Mouse (Mus musculus): ENCODE data around the gene 2900011O08Rik. TPM values are rescaled to one million over a fixed set of nuclear protein-coding genes. Genes with fewer than 3 reads are reported as not detected.

The 2900011O08Rik gene
- polyA plus RNA-seq, 1 experiment, result 0.43 TPM

DNA sequence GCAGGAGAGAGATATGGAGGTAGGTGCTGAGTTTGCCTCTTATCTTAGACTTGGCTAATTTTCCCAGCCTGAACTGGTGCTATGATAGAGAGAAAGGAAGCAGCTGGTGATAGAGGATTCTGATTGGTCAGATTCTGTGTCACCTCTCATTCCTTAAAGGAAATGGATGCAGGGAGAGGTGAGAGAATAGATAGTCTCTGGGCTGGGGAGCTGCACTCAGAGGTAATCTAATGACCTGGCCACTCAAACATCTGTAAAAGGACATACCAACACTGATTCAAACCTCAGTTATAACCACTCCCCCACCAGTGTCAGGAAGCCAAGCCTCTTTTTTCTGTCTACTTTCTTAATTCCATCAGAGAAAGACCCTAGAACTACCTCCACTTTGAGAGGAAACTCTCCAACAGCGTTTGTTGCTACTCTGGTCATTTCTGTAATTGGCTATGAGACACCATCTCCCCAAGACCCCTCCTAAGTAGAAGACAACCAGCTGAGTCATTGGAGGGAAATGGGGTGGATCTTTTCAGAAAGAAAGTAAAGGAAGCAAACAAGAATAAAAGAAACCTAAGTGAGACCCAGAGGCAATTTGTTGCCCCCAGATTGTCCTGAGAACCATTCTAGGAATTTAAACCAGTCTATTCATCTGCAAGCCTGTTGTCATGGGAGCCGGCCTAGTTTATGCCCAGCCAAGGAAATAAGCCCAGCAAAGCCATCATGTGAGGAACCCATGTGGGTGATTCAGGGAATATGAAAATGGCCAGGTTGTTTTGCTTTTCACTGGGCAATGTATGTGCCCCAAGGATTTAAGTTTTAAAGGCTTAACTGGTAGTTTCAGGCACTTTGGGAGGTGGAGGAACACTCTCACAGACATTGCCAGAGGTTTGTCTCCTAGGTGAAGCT is 38.9 kb downstream of the 2900011O08Rik start:
- Histone ChIP-seq H3K36me3 (replicated peaks; ENCODE audit: low read length) (no peaks in the 10 kb centered on the region), H3K4me3 (replicated peaks) (no peak overlapping the region), H3K27me3 (replicated peaks) (peaks cover 2% of the 10 kb centered on the region), H3K4me1 (peaks cover 14% of the 10 kb centered on the region; the same call in 1 of the 2 replicates), H3K9me3 (no peaks in the 10 kb centered on the region)
- no peak for TF ChIP-seq GATA1 (IDR thresholded peaks at IDR 0.05; ENCODE audit: borderline replicate concordance, low read length)
- TF ChIP-seq FLI1 (IDR thresholded peaks at IDR 0.05; ENCODE audit: low read length), result no peak

DNA sequence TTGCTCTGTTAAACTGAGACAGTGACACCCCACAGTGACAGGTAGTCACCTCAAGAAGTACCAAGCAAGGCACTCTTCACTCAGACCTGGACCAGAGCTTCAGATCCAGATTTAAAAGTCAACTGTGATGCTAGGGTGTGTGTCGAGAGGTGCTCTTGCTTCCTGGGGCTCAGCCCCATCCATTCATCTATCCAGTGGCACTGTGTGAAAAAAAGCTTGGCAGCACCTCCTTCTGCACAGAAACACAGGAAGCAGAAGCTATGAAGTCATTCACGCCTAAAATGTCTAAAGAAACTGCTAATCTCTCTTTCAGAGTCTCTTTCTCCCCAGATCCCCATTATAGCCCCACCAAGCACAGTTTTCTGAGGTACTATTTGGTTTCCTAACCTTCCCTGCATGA is 42.7 kb downstream of the 2900011O08Rik start:
- H3K27me3 ChIP-seq (replicated peaks), result peaks cover 2% of the 10 kb centered on the region
- TF ChIP-seq FLI1 (IDR thresholded peaks at IDR 0.05; ENCODE audit: low read length) (no peak), GATA1 (IDR thresholded peaks at IDR 0.05; ENCODE audit: borderline replicate concordance, low read length) (no peak)
- no peaks in the 10 kb centered on the region for H3K36me3 ChIP-seq (replicated peaks; ENCODE audit: low read length)

DNA sequence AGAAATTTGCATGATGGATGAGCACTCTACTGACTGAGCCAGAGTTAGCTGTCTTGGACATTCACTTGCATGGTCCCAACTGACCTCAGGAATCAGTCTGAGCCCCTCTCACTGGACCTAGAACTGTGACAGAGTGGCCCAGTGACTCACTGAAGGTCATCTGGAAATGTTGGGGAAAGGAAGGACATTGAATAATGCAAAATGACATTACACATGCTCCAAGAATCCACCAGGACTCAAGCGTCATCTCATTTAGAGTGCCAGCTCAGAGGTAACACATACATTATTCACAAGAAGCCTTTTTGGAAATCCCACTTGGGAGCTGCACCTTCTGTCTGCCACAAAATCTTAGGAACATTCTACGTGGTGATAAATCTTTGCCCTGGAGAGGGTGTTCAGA is 43.4 kb downstream of the 2900011O08Rik start:
- H3K4me3 ChIP-seq (replicated peaks), result no peak overlapping the region
- TF ChIP-seq FLI1 (IDR thresholded peaks at IDR 0.05; ENCODE audit: low read length), result no peak
- TF ChIP-seq GATA1 (IDR thresholded peaks at IDR 0.05; ENCODE audit: borderline replicate concordance, low read length), result no peak
- H3K36me3 ChIP-seq (replicated peaks; ENCODE audit: low read length), result no peaks in the 10 kb centered on the region
- H3K27me3 ChIP-seq (replicated peaks), result peaks cover 2% of the 10 kb centered on the region
- peaks cover 11% of the 10 kb centered on the region; the same call in 1 of the 2 replicates for H3K4me1 ChIP-seq
- no peaks in the 10 kb centered on the region for H3K9me3 ChIP-seq

More for the DNA sequence above, 42.7 kb downstream of the 2900011O08Rik start:
- Histone ChIP-seq H3K9me3 (no peaks in the 10 kb centered on the region), H3K4me3 (replicated peaks) (no peak overlapping the region), H3K4me1 (peaks cover 11% of the 10 kb centered on the region; the same call in 1 of the 2 replicates)

DNA sequence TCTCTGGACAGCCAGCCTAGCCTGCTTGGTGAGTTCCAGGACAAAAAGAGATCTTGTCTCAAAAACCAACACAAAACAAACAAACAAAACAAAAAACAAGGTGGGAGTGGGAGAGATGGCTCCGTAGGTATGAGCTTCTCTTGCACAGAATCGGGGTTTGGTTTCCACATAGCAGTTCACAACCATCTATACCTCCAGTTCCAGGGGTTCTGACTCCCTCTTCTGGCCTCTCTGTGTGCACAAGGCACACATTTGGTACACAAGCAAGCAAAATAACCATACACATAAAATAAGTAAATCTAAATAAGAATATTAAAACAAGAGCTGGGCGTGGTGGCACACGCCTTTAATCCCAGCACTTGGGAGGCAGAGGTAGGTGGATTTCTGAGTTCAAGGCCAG is 44.2 kb downstream of the 2900011O08Rik start:
- no peak for TF ChIP-seq GATA1 (IDR thresholded peaks at IDR 0.05; ENCODE audit: borderline replicate concordance, low read length)
- TF ChIP-seq FLI1 (IDR thresholded peaks at IDR 0.05; ENCODE audit: low read length), result no peak
- Histone ChIP-seq H3K4me1 (peaks cover 11% of the 10 kb centered on the region; the same call in 1 of the 2 replicates), H3K36me3 (replicated peaks; ENCODE audit: low read length) (no peaks in the 10 kb centered on the region), H3K4me3 (replicated peaks) (no peak overlapping the region), H3K27me3 (replicated peaks) (peaks cover 2% of the 10 kb centered on the region), H3K9me3 (no peaks in the 10 kb centered on the region)

DNA sequence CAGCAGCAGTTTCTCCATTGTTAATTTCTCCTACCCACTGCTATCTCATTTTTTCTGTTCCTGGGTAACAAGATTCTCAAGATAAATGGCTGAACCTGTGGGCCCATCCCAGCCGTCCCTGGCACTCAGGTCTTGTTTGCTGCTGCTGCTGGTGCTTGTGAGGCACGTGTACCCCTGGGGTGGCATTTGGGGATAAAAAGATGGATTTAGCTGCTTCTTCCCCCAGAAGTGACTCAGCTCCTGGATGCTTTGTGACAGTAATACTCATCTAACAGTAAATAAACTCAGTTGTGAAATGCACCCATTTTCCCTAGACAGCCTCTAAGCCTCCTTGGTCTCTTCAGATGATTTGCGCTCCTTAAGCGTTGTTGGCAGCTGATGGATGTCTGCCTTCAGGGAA is 46.7 kb downstream of the 2900011O08Rik start:
- Histone ChIP-seq H3K36me3 (replicated peaks; ENCODE audit: low read length) (no peaks in the 10 kb centered on the region), H3K4me3 (replicated peaks) (no peak overlapping the region), H3K27me3 (replicated peaks) (no peaks in the 10 kb centered on the region), H3K9me3 (no peaks in the 10 kb centered on the region), H3K4me1 (peaks cover 11% of the 10 kb centered on the region; the same call in 1 of the 2 replicates)
- TF ChIP-seq GATA1 (IDR thresholded peaks at IDR 0.05; ENCODE audit: borderline replicate concordance, low read length), result no peak
- TF ChIP-seq FLI1 (IDR thresholded peaks at IDR 0.05; ENCODE audit: low read length), result no peak

DNA sequence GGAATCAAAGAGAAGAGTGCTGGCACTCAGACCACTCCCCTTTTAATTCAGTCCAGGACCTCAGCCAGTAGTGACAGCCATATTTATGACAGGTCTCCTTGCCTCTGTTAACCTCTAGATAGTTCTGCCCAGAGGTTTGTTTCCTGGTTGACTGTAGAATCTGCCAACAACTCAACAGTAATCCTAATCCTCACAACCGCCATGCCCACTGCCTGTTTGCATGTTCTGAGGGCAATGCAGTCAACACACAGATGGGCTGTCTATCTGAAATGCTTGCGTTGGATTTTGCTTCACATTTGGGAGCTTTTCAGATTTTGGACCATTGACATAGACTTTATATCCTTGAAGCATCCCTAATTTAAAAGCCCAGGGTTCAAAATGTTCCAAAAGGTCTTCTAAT is 56.0 kb downstream of the 2900011O08Rik start:
- Histone ChIP-seq H3K4me1 (no peaks in the 10 kb centered on the region), H3K27me3 (replicated peaks) (peaks cover 10% of the 10 kb centered on the region), H3K9me3 (no peaks in the 10 kb centered on the region), H3K4me3 (replicated peaks) (no peak overlapping the region), H3K36me3 (replicated peaks; ENCODE audit: low read length) (no peaks in the 10 kb centered on the region)
- no peak for TF ChIP-seq GATA1 (IDR thresholded peaks at IDR 0.05; ENCODE audit: borderline replicate concordance, low read length)
- no peak for TF ChIP-seq FLI1 (IDR thresholded peaks at IDR 0.05; ENCODE audit: low read length)

DNA sequence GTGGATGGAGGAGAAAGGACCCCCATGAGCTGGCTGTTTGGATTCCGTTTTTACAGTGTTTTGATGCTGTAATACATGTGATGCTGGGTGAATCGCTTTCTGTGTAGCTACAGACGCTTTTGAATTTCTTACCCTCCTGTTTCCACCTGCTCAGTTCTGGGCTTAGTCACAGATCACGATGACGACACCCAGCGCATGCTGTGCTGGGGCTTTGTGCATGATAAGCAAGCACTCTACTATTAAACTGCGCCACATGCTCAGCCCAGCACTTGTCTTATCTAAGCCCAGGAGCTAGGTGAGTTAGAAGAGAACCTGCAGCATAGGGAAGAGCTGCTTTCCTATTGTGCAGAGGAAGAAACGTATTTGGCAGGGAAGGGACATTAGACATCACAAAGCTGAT is 58.3 kb downstream of the 2900011O08Rik start:
- H3K27me3 ChIP-seq (replicated peaks), result peaks cover 16% of the 10 kb centered on the region
- H3K4me3 ChIP-seq (replicated peaks), result no peak overlapping the region
- no peaks in the 10 kb centered on the region for H3K4me1 ChIP-seq
- TF ChIP-seq FLI1 (IDR thresholded peaks at IDR 0.05; ENCODE audit: low read length) (no peak), GATA1 (IDR thresholded peaks at IDR 0.05; ENCODE audit: borderline replicate concordance, low read length) (no peak)
- no peaks in the 10 kb centered on the region for H3K36me3 ChIP-seq (replicated peaks; ENCODE audit: low read length)
- H3K9me3 ChIP-seq, result no peaks in the 10 kb centered on the region

DNA sequence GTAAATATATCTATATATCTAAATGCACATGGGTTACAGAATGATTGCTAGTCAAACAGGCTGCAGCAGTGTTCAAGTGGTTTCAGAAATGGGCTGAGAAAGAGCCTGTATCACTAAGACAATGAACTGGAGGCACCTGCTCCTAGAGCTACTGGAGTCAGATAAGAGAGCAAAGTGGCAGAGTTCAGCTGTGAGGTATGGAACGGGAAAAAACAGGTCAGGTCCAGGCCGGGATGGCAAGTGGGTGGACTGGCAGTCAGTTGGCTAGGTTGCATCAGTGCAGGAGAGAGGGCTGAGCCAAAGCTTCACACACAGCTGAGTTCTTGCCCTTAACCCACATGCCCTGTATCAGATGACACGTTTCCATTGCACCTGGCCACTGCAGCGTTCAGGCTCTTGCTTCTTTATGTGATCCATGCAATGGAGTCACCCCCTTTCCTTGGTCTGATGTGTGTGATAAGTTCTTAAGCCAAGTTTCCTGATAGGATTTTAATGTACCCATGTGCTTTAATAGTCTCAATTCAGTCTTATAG is 59.9 kb downstream of the 2900011O08Rik start:
- Histone ChIP-seq H3K4me3 (replicated peaks) (no peak overlapping the region), H3K4me1 (no peaks in the 10 kb centered on the region), H3K9me3 (no peaks in the 10 kb centered on the region), H3K36me3 (replicated peaks; ENCODE audit: low read length) (no peaks in the 10 kb centered on the region), H3K27me3 (replicated peaks) (peaks cover 17% of the 10 kb centered on the region)
- TF ChIP-seq GATA1 (IDR thresholded peaks at IDR 0.05; ENCODE audit: borderline replicate concordance, low read length) (no peak), FLI1 (IDR thresholded peaks at IDR 0.05; ENCODE audit: low read length) (no peak)

DNA sequence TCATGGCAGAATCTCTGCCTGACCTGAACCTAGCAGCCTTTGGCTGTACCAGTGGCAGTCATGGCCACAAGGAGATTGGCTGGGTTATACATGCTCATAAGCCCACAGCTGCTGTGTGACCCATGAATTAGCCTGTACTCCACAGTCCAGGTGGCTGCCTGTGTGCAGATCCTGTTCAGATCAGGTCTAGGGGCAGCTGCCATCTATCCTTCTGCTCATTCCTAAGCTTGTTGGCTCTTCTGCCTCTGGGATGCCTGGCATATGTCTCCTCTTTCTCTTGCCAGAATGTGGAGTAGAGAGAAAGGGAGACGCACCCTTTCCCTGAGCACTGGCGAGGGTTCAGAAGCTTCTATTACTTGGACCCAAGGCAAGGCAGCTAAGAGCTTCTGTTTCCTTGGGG is 65.8 kb downstream of the 2900011O08Rik start:
- Histone ChIP-seq H3K4me3 (replicated peaks) (no peak overlapping the region), H3K27me3 (replicated peaks) (peaks cover 24% of the 10 kb centered on the region), H3K4me1 (no peaks in the 10 kb centered on the region; the same call in 1 of the 2 replicates), H3K36me3 (replicated peaks; ENCODE audit: low read length) (no peaks in the 10 kb centered on the region), H3K9me3 (no peaks in the 10 kb centered on the region)
- TF ChIP-seq FLI1 (IDR thresholded peaks at IDR 0.05; ENCODE audit: low read length) (no peak), GATA1 (IDR thresholded peaks at IDR 0.05; ENCODE audit: borderline replicate concordance, low read length) (no peak)

DNA sequence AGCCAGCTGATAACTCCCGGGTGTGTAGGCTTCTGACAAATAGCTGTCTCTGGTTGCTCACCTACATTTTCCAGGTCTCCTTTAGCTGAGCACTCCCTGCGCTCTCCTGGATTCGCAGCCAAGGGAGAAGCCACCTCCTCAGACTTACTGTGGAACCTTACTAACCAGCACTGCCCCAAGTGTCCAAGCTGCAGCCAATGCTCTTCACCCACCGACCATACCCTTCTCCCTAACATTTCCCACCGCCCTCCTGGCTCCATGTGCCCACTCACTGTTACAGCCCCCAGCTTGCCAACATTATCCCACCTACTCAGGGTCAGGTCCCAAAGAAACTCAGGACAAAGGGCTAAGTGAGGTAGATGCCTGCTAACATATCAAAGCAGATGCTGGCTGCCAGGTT is 66.7 kb downstream of the 2900011O08Rik start:
- Histone ChIP-seq H3K4me1 (no peaks in the 10 kb centered on the region; the same call in 1 of the 2 replicates), H3K27me3 (replicated peaks) (peaks cover 26% of the 10 kb centered on the region), H3K9me3 (no peaks in the 10 kb centered on the region), H3K4me3 (replicated peaks) (no peak overlapping the region), H3K36me3 (replicated peaks; ENCODE audit: low read length) (no peaks in the 10 kb centered on the region)
- TF ChIP-seq FLI1 (IDR thresholded peaks at IDR 0.05; ENCODE audit: low read length), result no peak
- no peak for TF ChIP-seq GATA1 (IDR thresholded peaks at IDR 0.05; ENCODE audit: borderline replicate concordance, low read length)
